Mouse (Mus musculus) kidney, adult 8-10 months (tissue): ENCODE measurements around the gene Ddx41.

Source experiments
- DNase-seq, 2 experiments: peaks; one replicate each; pipeline ENCODE4 v3.0.0; 2022

The Ddx41 gene

GRCm38 (mm10) chr13:55506697-55507096, 29.8 kb downstream of the Ddx41 start:
- DNase-seq = no peak

GRCm38 (mm10) chr13:55505810-55506209, 30.6 kb downstream of the Ddx41 start:
- no peak for DNase-seq

- DNase-seq = no peak
These were observed 32.1 kb downstream of the Ddx41 start for GRCm38 (mm10) chr13:55504390-55504789.

- DNase-seq = no peak
These were observed 34.1 kb downstream of the Ddx41 start for GRCm38 (mm10) chr13:55502405-55502804.

- DNase-seq = no peak
These were observed 35.9 kb downstream of the Ddx41 start for GRCm38 (mm10) chr13:55500575-55500974.

- no peak for DNase-seq
These were observed 37.6 kb downstream of the Ddx41 start for GRCm38 (mm10) chr13:55498906-55499305.

- DNase-seq = no peak
These were observed 39.8 kb downstream of the Ddx41 start for GRCm38 (mm10) chr13:55496661-55497060.

- no peak for DNase-seq
These were observed 40.8 kb downstream of the Ddx41 start for GRCm38 (mm10) chr13:55495702-55496101.

GRCm38 (mm10) chr13:55494883-55495621, 41.4 kb downstream of the Ddx41 start:
- DNase-seq = no peak

GRCm38 (mm10) chr13:55494257-55494656, 42.2 kb downstream of the Ddx41 start:
- no peak for DNase-seq

GRCm38 (mm10) chr13:55487578-55488498, 48.6 kb downstream of the Ddx41 start, which contains the start of gene Dbn1:
TSS of gene Dbn1 (minus strand) at chr13:55488111.
- DNase-seq = no peak

GRCm38 (mm10) chr13:55486916-55487577, 49.4 kb downstream of the Ddx41 start:
- DNase-seq = no peak

- no peak for DNase-seq
These were observed 50.2 kb downstream of the Ddx41 start for GRCm38 (mm10) chr13:55486029-55486794.

GRCm38 (mm10) chr13:55484520-55485088, 51.9 kb downstream of the Ddx41 start:
- DNase-seq = no peak

GRCm38 (mm10) chr13:55483593-55483992, 52.9 kb downstream of the Ddx41 start:
- no peak for DNase-seq

GRCm38 (mm10) chr13:55483071-55483470, 53.4 kb downstream of the Ddx41 start:
- no peak for DNase-seq

- DNase-seq = no peak
These were observed 53.9 kb downstream of the Ddx41 start for GRCm38 (mm10) chr13:55482542-55482941.
